Mouse (Mus musculus): Measurements from ENCODE around the gene Sh3rf1.

- no peak for TF ChIP-seq CTCF (IDR thresholded peaks at IDR 0.05; ENCODE audit: borderline replicate concordance, insufficient read depth, low read depth, low read length)
- no peak for TF ChIP-seq POLR2A (IDR thresholded peaks at IDR 0.05; ENCODE audit: borderline replicate concordance, insufficient read depth, low read length)
Measured at GRCm38 (mm10) chr8:61435481-61435880, 211.8 kb downstream of the Sh3rf1 start.
